Mouse (Mus musculus): ENCODE data around the gene Atg7.

Atg7 gene

GRCm38 (mm10) chr6:114814199-114814881 lies 171.4 kb downstream of the Atg7 start:
- DNase-seq (ENCODE audit: inconsistent age in 2 of 2, low spot score in 1 of 2): peak; percentile 45 to 79

DNA sequence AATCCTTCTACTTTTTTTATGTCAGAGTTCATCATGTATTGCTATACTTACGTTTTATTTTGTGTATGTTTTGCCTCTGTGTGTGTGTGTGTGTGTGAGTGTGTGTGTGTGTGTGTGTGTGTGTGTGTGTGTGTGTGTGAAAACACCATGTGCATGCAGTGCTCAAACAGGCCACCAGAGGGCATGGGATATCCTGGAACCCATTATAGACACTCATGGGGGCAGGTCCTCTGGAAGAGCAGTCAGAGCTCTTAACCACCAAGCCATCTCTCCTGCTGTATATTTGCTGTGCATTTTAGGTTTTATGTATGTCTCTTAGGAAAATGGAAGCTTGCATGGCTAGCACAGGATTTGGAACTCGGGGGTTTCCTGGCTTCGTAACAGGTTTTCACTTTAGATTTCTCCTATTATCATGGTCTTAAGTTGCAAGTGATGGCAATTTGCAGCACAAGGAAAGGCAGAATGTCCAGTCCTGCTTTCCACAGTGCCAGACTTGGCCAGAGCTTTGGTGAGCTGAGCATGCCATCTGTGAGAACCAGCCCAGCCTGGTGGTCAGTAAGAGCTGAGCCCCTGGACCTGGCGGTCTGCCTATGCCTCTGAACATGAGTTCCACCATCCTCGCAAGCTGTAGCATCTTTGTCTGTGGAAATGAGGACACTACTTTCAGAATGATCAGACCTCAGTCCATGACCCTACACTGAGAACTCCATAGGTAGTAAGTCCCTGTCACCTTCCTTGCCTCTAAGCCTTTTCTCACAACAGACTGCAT lies 172.2 kb downstream of the Atg7 start:
- no peak for DNase-seq (ENCODE audit: inconsistent age in 2 of 2, low spot score in 1 of 2)

GRCm38 (mm10) chr6:114817948-114818347 lies 175.1 kb downstream of the Atg7 start:
- DNase-seq (ENCODE audit: inconsistent age in 2 of 2, low spot score in 1 of 2): no peak

- peak; percentile 38 to 63 for DNase-seq (ENCODE audit: inconsistent age in 2 of 2, low spot score in 1 of 2)
These were observed 175.6 kb downstream of the Atg7 start for GRCm38 (mm10) chr6:114818471-114818870.

GRCm38 (mm10) chr6:114819971-114820481 lies 177.1 kb downstream of the Atg7 start:
- DNase-seq (ENCODE audit: inconsistent age in 2 of 2, low spot score in 1 of 2): peak in 1 of 2 experiments; percentile 51

DNA sequence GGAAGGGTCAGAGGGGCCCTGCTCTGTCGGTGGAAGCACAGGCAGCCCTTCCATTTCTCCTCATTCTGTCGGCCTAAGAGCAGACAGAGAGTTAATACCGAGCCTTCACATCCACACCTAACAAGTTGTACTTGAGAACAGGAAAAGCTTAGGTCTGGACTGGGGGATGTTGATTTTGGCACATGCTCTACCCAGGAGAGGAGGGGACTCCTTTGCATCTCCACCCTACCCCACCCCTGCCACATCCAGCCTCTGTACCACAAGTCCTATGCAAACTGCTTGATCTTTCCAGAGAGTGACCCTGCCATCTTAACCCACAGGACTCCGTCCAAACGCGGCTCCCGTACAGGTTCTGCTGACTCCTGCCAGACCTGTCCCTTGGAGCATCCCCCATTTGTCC lies 178.7 kb downstream of the Atg7 start:
- DNase-seq (ENCODE audit: inconsistent age in 2 of 2, low spot score in 1 of 2): no peak

- DNase-seq (ENCODE audit: inconsistent age in 2 of 2, low spot score in 1 of 2): no peak
These were observed 184.0 kb downstream of the Atg7 start for GRCm38 (mm10) chr6:114826889-114827288.

DNA sequence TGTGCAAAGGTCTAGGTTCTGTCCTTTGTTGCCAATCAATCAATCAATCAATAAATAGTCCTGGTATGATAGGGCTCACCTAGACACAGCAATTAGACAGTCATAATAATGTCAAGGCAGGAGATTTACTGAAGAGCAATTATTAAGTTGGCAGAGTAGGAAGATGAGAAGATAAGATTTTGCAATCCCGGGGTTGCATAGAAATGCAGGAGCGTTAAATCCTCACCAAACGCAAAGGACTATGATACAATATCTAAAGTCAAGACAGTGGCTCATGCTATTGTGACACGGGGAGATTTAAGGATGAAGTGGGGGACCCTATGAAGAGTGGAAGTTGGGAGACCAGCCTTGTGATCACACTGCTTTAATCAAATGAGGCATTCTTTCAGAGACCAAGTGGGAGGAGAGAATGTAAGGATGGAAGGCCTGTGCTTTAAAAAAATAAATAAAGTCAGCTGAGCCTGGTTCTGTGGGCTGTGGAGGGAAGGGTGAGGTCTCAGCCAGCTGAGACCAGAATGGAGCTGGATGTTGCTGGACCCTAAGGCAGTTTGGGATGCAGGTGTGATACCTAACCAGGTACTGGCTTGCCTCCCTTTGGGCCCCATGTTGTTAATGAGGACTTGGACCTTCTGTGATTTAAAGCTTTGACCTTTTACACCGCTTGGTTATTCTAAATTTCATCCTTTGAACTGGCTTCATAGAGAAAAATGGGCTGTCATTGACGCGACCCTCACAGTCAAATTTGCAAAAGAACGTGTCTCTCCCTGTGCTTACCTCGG lies 187.0 kb downstream of the Atg7 start:
- DNase-seq (ENCODE audit: inconsistent age in 2 of 2, low spot score in 1 of 2): no peak

DNA sequence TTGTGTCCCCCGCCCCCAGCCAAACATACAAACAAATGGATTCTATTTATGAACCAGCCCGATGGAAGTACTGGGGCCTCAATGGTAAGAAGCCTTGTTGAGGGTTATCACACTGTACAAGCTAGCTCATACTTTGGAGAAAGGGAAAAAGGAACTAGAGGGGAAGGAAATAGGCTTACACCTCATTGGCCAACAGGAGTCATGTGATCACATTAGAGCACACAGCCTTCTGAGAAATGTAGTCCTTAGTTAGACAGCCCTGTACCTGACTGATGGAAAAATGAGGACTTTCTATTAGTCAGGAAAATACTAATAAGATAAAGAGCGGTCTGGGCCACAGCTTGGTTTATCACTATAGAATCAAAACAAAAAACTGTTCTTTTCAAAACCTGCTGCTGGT lies 188.9 kb downstream of the Atg7 start:
- no peak for DNase-seq (ENCODE audit: inconsistent age in 2 of 2, low spot score in 1 of 2)

DNA sequence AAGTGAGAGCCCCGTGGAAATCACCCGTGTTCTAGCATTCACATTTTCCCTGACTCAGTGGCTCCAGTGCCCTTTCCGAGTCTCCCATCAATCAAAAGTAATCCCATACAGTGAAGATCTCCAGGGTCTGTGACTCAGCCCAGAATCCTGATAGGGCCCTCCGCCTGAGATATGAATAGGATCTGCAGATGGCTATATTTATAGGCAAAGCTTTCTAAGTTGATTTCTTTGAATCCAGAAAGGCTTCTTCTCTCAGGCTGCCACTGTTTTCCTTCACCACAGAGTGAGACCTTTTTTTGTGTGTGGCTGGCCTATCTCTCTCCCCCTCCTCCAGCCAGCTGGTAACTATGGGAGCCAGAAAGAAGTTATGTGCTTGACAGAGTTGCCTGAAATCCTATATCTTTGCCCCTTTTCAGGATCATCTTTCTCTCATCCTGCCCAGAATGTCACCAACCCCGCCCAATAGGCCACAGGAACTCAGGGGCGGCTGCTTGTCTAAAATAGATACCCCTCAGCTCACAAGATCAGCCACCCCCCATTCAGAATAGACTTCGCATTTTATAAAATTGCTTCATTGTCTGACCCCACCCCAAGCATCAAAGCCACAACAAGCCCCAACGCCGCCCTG lies 190.3 kb downstream of the Atg7 start:
- DNase-seq (ENCODE audit: inconsistent age in 2 of 2, low spot score in 1 of 2): peak in 1 of 2 experiments; percentile 58

DNA sequence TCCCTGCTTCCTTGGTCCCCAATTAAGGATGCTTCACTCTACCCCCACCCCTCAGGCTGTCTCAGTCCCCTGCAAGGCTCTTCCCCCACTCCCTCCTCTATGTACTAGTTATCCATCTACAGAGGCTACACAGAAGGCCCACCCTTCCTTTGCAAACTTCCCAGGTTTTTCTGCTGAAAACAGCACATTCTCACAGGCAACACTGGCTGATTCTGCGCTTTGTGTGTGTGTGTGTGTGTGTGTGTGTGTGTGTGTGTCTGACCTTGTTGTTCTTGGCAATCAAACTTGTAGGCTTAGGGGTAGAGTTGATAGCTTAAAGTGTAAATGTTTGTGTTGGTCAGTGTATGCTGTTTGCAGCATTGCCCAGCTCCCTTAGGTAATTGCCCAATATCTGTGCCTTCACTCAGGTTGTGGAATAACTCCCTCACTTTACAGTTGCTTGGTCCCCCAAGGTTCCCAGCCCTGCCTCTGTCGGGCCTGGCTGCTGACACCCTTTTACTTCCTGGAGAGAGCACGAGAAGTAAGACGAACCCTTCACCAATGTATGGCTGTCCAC lies 191.0 kb downstream of the Atg7 start:
- no peak for DNase-seq (ENCODE audit: inconsistent age in 2 of 2, low spot score in 1 of 2)

- DNase-seq (ENCODE audit: inconsistent age in 2 of 2, low spot score in 1 of 2): no peak
These were observed 192.4 kb downstream of the Atg7 start for GRCm38 (mm10) chr6:114835344-114835743.

- no peak for DNase-seq (ENCODE audit: inconsistent age in 2 of 2, low spot score in 1 of 2)
These were observed 192.9 kb downstream of the Atg7 start for GRCm38 (mm10) chr6:114835752-114836151.

DNA sequence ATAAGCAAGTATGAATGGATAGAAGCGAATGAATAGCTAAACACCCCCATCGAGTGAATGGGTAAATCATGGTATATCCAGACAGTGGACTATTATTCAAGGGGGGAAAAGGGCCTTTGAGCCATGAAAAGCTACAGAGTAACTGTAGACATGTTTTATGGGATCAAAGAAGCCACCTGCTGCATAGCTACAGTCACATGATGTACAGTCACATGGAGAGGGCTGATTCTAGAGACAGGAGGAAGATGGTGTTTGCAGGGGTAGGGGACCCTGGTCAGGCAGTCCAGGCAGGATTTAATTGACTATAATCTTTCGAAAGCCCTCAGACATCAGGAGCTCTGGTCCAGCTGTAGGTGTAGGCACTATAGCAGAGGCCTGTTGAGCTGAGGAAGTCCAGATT lies 193.5 kb downstream of the Atg7 start:
- DNase-seq (ENCODE audit: inconsistent age in 2 of 2, low spot score in 1 of 2): no peak

DNA sequence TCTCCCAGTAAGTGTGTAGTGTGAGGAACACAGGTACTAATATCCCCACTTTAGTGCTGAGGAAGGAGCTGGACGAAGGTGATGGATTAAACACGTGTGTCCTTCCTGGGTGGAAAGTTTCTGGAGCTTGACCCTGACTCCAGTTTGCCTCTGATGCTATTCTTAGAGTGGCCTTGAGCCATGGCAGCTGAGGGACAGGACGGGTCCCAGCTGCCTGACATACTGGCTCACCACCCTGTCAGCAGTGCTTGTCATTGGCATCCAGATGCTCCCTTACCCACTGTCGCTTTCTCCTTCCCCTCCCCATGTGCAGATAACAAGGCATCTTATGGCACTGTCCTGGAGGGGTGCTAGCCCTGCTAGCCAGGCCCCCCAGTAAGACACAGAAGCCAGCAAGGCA lies 196.0 kb downstream of the Atg7 start:
- peak; percentile 57 to 74 for DNase-seq (ENCODE audit: inconsistent age in 2 of 2, low spot score in 1 of 2)

DNA sequence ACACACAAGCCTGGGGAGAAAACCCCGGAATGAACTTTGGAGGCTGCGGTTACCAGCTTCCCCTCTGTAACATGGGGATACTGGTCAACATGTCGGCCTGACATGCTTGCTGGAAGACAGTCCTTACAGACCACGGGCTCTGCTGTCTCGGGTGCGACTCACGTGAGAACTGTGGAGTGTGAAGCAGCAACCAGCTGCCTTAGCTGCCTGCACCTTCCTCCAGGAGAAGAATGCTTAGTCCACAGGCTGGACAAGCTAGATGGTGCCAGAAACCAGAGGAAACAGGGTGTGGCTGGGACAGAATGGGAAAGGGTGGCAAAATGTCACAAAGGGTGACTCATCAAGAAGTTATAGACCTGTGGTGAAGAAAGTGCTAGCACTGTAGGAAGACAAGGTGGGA lies 197.1 kb downstream of the Atg7 start:
- peak in 1 of 2 experiments; percentile 64 for DNase-seq (ENCODE audit: inconsistent age in 2 of 2, low spot score in 1 of 2)

DNA sequence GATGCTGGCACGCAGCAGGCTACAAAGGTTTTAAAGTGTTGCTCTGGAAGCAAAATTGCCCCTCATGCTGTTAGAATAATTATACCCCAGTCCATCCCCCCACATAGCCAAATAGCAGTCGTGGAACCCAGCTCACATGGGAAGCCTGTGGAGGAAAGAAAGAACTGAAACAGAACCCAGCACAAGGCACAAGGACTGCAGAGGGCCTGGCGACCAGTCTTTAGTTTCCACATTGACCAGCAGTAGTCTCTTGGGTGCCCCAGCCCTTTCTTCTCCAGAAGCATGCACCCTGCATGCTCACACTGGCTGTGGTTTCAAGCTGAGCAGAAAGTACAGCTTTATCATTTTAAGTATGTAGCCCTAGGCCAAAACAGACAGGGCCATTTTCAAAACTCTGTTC lies 199.2 kb downstream of the Atg7 start:
- no peak for DNase-seq (ENCODE audit: inconsistent age in 2 of 2, low spot score in 1 of 2)

DNA sequence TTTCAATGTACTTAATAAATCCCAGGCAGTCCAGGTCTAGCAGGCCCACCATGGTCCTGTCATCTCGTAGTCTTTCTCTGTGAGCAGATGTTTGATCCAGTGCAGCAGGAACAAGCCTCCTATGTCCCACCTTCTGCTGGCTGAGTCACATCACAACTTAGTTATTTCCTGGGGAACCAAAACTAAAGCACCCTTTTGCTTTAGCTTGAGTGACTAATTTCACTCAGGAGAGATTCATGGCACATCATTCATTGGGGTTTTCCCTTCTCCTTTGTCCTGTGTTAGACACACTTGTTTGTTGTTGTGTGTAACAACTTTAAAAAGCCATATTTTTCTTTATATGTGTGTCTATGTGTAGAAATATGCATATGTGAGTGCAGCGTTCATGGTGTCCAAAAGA lies 200.0 kb downstream of the Atg7 start:
- no peak for DNase-seq (ENCODE audit: inconsistent age in 2 of 2, low spot score in 1 of 2)

GRCm38 (mm10) chr6:114846153-114846772 lies 203.4 kb downstream of the Atg7 start:
- no peak for DNase-seq (ENCODE audit: inconsistent age in 2 of 2, low spot score in 1 of 2)

- no peak for DNase-seq (ENCODE audit: inconsistent age in 2 of 2, low spot score in 1 of 2)
These were observed 204.8 kb downstream of the Atg7 start for GRCm38 (mm10) chr6:114847582-114848174.

Data from adrenal gland, adult (tissue).